Mouse (Mus musculus): ENCODE results near the gene Dguok. TPM values are rescaled to one million over a fixed set of nuclear protein-coding genes. Genes with fewer than 3 reads are reported as not detected.
A peak's percentile ranks its signal among the peaks of the same experiment; 100 is the strongest.

The Dguok gene
- total RNA-seq, 1 experiment from 2014 or later = 45.2 TPM

DNA sequence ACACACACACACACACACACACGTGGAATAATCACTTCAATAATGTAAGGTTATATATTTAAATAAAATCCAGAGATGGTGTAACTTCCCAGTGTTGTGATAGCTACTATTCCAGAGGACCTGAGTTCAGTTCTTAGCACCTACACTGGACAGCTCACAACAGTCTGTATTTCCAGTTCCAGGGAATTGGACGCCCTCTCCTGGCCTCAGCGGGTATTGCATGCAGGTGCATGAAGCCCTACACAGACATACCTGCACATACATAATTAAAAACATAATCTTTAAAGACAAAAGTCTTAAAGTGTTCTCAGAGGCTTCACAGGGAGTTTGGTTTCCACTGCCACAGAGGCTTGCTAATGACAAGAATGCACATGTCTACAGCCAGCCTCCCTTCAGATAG, 6.3 kb downstream of the Dguok start:
- DNase-seq = no peak

DNA sequence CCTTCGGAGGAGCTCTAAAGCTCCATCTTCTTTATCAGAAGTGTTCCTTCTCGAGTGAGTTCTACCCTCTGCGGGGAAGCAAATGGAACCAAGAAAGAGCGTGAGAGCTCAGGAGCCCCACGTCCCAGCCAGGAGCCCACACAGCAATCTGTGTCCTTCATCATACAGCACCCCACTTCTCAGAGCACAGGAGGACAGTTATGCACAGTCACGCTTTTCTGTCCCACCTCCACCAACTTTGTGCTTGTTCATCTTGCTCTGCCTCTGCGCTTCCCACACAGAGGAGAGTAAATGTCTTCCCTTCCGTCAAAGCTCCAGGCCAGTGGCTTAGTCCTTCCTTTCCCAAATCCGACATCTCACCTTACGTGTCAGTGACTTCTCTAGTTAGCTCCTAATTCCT, 7.7 kb downstream of the Dguok start:
- DNase-seq = no peak

DNA sequence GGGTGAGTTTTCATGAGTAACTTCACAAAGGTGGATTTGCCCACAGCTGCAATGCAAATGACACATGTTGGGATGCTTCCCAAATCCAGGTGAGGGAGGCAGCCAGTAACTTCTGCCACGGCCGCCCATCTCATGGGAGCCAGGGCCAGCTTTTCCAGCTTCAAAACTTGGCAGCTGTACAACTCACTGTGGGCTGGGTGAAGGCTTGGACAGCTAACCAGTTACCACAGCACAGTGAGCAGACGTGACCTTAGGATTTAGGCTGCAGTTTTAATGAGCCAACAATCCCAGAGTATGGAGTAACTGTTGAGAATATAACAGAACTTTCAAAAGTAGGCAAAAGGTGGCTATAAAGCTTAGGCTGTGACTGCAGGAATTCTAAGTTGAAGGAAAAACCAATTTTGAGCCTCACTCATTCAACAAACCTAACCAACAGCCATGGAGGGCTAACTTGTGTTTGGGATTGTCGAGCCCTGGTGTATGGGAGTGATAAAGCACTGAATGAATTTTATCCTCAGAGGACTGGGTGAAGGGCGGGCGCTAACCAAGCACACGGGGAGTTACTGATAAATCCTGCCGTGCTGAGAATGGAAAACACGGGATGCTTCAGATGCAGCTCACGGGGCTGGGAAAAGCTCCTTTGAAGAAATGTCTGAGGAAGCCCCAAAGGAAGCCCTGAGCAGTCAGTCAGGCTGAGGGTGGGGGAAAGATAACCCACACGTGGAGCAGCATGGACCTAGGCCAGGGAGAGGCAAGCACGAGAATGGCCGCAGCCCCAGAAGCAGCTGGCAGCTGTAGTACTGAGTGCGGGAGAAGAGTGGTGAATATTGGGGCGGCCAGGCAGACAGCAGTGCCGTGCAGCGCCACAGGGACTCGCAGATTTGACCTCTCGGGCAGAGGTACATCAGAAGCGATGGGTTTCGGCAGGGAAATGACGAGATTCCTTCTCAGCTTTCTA, 9.7 kb downstream of the Dguok start:
- peak; percentile 81 for DNase-seq

DNA sequence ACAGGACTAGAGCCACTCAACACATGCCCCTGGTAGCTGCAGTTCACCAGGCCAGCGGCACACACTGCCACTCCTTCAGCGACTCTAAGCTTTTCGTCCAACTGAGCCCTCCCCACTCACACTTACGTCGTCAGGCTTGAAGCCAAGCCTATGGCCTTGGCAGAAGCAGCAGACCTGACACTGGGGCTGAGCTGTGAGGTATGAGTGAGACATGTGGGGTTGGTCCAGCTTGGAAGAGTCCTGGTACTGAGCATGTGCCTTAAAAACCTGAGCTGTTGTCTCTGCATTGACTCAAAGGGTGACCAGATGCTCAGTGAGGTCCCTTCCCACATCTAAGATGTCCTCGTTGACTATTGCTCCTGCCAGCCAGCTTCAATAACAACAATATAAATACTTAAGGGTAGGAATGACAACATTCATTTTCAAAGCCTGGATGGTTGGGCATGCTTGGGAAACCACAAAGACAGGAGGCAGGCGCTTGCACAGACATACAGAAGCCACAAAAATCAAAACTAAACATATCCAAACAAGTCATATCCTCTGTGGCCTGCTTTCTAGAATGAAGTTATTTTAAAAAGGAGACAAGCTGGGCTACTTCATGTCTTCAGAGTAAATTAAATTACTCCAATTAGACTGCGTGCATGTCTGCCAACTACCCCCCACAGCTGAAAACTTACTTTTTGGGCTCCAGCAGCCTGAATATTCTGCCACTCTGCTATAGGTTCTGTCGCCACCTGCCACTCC, 10.6 kb downstream of the Dguok start:
- peak; percentile 87 for DNase-seq

DNA sequence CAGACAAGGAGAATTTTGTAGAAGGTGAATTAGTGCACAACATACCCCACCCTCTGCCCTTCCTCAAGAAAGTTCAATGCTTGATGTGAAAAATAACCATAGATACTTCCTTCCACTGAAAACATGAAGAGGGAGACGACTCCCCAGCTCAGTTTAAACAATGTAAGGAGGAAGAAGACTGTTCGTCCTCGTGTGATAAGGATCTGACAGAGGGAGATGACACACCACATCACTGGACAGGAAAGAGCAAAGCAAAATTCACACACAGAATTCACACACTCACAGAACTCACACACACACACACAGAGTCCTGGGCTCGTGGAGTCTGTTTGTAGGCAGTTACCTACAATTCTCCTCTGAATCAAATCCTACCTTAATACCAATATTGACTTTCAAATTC, 16.1 kb downstream of the Dguok start:
- DNase-seq = no peak

DNA sequence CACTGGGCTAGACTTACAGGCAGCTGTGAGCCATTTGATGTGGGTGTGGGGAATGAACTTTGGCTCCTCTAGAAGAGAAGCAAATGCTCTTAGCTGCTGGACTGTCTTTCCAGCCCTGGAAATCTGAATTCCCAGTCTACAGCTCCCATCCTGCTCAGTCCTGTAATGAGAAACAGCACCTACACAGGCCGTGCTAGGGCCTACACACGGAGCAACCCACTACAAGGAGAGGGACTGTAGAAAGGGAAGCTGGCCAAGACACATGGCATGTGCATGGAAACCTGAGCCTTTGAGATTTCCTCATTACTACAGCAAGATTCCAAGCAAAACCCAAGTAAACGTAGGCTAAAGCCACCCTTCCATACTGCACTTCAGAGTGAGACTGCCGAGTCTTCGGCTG, 18.6 kb downstream of the Dguok start:
- DNase-seq = no peak

DNA sequence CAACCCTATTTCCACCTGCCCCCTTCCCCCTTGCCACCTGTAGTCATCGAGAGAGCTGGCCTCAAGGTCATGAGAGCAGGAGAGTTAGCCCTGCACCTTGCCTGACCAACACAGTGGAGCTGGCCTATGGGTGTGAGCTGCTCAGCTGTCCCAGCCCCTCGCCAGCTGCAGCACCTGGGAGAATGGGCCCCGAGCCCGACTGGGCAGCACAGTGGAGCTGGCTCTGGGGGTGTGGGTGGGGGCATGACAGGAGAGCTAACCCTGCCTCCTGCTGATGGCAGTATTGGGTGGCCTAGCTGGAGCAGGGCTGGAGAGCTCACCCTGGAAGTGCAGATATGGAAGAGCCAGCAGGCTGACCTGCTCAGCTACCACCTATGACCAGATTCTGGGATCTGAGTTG, 19.5 kb downstream of the Dguok start:
- no peak for DNase-seq

DNA sequence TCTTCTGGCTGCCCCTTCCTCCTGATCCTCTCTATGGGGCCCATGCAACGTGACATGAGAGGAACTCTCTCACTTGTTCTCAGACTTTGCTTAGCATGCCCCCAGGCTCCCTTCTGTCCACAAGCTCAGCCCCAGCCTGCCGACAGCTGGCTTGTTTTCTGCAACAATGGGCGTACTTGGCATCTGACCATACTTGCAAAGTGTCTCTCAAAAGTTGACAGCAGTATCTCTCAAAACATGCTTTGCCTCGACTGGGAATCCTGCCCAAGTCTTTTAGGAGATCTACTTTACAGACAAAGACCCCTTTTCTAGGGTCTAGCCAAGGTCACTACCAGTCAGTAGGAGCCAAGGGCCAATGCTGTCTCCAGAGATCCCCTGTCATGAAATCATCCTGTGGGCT, 20.9 kb downstream of the Dguok start:
- DNase-seq = no peak

DNA sequence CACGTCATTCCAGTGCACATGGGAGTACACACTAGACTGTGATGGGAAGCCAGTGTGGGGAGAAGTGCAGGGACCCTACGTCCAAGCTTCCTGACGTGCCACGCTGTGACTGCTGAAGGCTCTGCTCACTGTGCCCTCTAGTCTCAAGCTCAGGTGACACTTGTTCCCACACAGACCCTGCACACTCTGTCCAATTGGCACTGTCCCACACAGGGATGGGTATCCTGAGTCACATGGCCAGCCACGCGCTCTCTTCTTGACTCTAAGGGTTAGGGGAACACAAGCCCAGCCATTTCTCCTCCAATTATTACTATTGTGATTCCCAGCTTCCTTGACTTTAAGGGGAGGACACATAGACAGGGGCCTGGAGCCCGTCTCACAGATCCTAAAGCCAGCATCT, 23.0 kb downstream of the Dguok start:
- no peak for DNase-seq

DNA sequence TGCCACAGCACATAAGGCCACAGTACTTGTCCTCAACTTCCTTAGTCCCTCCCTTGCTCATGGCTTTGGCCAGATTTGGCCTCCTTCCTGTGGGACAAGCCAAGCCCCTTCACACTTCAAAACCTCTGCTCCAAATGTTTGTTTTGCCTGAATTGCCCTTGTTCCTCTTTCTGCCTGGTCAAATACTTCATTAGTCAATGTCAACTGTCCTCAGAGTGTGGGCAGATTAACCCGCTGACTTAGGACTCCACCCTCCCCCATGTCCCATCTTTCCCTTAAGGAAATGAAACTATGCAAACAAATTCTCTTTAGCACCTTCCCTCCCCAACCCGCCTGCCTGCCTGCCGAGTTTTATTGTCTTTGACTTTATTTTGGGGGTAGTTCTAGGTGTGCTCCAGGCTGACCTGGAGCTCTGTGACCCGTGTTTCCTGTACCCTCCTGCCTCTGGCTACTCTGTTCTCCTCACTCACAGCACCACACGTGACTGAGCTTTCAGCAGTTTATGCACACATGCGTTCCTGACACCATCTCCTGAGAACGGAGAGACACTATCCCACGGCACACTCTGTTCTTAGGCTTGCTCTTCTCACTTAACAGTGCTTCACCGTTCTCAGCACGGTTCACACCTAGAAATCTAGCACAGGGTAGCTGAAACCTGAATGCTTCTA, 24.2 kb downstream of the Dguok start:
- no peak for DNase-seq

DNA sequence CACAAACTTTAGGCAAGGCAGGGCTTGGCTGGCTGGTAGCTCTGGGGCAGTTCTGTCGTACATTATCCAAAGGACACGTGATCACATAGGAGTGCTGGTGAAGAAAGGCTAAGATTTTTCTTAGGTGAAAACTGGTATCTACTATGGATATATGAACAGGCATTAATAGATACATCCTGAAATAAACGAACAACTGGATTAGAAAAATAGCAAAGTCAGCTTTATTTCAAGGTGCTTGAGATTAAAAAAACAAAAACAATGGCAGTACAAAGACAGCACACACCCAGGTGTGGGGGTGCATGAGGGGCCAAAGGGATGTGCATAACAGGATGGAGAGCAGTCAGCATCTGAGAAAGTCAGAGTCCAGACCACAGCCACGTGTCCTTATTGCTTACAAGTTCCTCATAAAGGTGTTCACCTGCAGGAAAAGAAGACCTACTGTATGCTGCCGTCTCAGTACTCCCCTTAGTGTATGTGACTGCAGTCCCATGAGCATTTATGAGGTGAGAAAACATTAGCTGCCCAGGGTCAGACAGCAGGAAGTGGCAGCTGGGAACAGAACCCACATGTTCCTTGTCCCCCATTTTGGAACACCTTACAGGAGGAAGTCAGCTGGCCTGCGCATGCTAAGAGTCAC, 26.6 kb downstream of the Dguok start:
- no peak for DNase-seq

DNA sequence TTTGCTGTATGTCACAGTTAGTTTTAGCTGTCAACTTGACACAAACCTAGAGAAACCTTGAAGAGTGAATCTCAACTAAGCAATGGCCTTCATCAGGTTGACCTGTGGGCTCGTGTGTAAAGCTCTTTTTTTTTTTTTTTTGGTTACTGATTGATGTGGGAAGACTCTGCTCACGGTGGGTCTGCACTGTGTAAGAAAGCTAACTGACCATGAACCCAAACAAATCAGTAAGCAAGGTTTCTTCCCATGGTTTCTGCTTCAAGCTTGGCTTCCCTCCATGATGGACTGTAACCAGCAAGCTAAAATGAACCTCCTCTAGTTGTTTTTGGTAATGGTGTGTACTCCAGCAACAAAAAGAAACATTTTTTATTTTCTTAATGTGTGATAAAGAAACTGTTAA, 27.6 kb downstream of the Dguok start:
- DNase-seq = no peak

DNA sequence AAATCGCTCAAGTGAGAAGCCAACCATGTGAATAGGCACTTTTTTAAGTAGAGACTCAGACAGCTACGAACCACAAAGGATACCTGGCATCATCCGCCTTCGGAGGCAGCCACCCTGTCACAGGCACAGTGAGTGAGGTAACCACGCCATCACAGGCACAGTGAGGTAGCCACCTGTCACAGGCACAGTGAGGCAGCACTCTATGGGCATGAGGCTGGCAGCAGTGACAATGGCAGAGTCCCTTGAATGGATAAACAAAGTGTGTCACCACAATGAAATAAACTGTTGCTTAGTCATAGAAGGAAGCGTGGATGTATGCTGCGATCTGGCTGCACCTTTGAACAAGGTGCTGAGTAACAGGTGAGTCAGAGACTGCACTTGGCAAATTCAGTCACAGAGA, 28.1 kb downstream of the Dguok start:
- no peak for DNase-seq

DNA sequence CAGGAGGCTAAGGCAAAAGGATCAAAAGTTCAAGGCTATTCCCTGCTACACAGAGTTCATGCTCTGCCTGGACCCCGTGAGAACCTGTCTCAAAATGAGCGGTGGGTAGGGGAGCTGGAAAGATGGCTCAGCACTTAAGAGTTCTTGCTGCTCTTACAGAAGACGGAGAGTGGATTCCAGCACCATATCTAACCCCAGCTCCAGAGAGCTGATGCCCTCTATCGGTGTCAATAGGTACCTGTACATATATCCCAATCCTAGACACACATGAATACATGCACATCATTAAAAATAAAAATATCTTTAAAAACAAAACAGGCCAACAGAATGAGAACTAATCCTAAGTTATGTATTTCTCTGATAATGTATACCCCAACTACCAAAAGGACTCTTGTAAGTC, 28.6 kb downstream of the Dguok start:
- no peak for DNase-seq

DNA sequence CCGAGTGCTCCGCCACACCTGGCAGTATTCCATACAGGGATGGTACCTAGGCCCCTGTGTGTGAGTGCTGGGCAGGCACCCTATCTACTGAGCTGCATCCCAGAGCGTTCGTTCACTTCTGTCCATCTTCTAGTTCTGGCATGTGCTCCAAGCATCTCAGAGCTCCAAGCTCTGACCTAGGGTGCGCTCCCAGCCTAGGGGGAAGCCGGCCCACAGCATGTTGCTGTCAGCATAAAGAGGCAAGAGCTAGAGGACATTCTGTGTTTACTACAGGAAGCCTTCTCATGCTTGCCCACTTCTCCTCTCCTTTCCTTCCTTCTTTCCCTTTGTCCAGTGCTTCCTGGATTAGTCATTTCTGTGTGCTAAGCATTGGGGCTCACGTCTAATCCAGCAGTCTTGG, 31.3 kb downstream of the Dguok start:
- no peak for DNase-seq

DNA sequence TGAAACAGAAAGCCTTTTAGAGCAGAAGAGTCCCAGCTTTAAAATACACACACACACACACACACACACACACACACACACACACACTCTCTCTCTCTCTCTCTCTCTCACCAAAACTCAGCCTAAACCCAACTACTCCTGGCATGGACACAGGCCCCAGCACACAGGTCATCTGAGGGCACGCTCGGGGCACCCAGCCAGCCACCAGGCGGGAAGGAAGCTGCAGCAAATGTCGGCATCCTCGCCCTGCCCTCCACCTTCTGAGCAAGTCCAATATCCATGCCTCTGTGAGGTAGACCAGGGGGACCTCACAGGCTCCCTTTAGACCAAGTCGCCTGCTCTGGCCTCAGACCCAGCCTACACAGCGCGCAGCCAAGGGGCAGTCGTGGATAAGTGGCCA, 33.5 kb downstream of the Dguok start:
- peak; percentile 81 for DNase-seq

DNA sequence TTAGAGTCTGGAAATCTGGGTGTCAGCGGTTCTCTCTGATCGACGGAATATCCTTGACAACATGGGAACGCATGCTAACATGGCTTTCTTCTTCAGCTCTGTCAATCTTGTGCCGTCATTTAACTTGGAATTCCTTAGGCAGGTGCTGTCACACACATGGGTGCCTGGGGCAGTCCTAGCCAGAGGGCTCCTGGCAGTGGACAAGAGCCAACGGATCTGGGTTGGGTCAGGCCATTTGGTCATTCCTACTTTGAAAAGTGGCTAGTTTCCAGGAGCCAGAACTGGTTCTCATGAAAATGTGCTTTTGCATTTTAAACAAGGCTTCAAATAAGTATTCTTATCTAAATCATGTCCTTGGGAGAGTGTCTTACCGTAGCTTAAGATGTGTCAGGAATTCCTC, 35.0 kb downstream of the Dguok start:
- peak; percentile 54 for DNase-seq

DNA sequence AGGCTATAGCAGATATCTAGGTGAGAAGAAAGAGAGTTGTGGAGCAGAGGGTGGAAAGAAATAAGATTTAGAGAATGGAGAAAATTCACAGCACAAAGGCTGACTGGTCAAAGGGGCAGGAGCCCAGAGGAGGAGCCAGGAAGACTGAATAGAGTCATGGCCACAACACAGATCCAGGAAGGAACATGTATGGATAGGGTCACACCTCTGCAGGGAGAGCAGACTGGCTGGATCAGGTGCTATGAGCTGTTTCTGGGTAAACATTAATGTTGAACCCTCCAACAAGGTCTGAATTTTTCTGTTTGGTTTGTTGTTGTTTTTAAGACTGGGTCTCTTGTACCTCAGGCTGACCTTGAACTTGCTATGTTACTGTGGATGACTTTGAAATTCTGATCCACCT, 42.8 kb downstream of the Dguok start:
- DNase-seq = no peak

DNA sequence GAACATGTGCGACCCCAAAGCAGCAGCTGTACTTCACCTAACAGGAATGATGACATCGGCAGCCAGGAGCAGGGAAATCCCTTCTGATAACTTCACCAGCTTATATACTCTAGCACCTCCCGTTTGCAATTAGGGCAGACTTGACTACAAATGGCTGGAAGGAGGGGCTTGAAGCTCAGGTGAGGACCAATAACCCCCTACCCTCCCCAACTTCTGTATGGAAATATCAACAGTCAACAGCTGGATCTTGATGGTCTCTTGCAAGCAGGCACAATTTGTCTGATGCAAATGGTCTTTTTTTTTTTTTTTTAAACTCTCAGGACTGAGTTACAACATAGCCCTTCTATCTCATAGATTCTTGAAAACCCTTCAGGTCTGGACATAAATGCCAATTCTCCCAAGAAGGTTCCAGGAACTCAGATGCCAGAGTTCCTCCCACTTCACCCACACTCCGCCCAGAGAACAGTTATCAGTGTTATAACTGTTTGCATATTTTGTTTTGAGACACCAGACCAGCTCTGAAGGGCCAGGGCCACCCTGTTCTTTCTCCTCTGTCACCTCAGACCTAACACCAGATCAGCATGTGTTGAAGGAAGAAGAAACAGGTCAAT, 47.6 kb downstream of the Dguok start, which contains the start of gene Tet3:
Tet3 (minus strand) TSS at position 51 of the 611 bp plus-strand sequence.
- DNase-seq = no peak

DNA sequence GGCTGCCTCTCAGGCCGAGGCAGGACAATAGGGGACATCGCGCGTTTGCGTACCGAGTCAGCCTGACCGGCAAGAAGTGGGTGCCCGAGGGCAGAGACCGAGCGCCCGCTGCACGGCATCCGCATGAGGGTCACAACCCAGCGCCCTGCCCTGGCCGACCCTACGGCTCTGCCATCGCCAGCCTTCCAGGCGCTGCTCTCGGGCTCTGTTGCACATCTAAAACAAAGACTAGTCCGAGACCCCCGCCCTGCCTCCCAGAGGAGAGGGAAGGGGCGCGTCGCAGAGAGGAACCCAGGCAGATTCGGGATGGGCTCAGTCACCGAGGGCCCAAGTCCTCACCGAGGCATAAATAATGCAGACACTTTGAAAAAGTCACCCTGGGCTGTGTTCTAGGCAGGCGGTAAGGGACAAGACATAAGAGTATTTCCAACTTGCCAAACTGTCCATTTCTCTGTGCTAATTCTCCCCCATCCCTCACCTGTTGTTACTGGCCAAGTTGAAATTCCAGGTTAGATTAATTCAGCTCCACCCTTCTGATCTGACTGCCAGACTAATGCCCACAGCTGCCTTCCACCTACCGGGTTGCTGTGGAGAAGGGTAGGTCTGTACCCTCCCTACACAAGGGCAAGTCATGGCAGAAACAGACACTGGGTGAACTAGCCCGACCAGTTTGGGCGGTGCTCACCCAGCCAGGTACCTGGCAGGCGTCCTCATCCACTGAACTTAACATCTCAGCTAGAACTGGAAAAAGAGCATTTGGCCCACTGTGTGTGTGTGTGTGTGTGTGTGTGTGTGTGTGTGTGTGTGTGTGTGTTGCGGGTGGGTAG, 49.6 kb downstream of the Dguok start:
- DNase-seq = no peak

Measured in adrenal gland, postnatal 14 days (tissue).